Mouse (Mus musculus): ENCODE measurements around the gene Fblim1.
"Not testable (repeated sequence)": the region's sequence is repeated elsewhere in the genome, so short reads cannot be mapped to it uniquely, and the experiment has no call there.

The Fblim1 gene

GRCm38 (mm10) chr4:141567174-141567573, 38.7 kb downstream of the Fblim1 start:
- not testable (repeated sequence) for DNase-seq (ENCODE audit: low spot score in 2 of 2)

GRCm38 (mm10) chr4:141566187-141566586, 39.7 kb downstream of the Fblim1 start:
- DNase-seq (ENCODE audit: low spot score in 2 of 2): no peak

GRCm38 (mm10) chr4:141565325-141565724, 40.6 kb downstream of the Fblim1 start:
- no peak for DNase-seq (ENCODE audit: low spot score in 2 of 2)

GRCm38 (mm10) chr4:141564660-141565059, 41.2 kb downstream of the Fblim1 start:
- DNase-seq (ENCODE audit: low spot score in 2 of 2): no peak

- no peak for DNase-seq (ENCODE audit: low spot score in 2 of 2)
Measured at GRCm38 (mm10) chr4:141564209-141564608, 41.7 kb downstream of the Fblim1 start.

- DNase-seq (ENCODE audit: low spot score in 2 of 2): no peak
Measured at GRCm38 (mm10) chr4:141562281-141562680, 43.6 kb downstream of the Fblim1 start.

GRCm38 (mm10) chr4:141561331-141561919, 44.5 kb downstream of the Fblim1 start:
- DNase-seq (ENCODE audit: low spot score in 2 of 2): not testable (repeated sequence)

- DNase-seq (ENCODE audit: low spot score in 2 of 2): peak in 1 of 2 experiments; percentile 70
Measured at GRCm38 (mm10) chr4:141559898-141560263, 46.0 kb downstream of the Fblim1 start.

- DNase-seq (ENCODE audit: low spot score in 2 of 2): peak; percentile 69 to 80
Measured at GRCm38 (mm10) chr4:141559131-141559897, 46.6 kb downstream of the Fblim1 start.

- DNase-seq (ENCODE audit: low spot score in 2 of 2): no peak
Measured at GRCm38 (mm10) chr4:141558658-141559057, 47.2 kb downstream of the Fblim1 start.

- DNase-seq (ENCODE audit: low spot score in 2 of 2): not testable (repeated sequence)
Measured at GRCm38 (mm10) chr4:141556163-141556562, 49.7 kb downstream of the Fblim1 start.

- DNase-seq (ENCODE audit: low spot score in 2 of 2): not testable (repeated sequence)
Measured at GRCm38 (mm10) chr4:141554255-141554865, 51.5 kb downstream of the Fblim1 start.

- DNase-seq (ENCODE audit: low spot score in 2 of 2): no peak
Measured at GRCm38 (mm10) chr4:141552484-141552883, 53.4 kb downstream of the Fblim1 start.

- no peak for DNase-seq (ENCODE audit: low spot score in 2 of 2)
Measured at GRCm38 (mm10) chr4:141547299-141547698, 58.6 kb downstream of the Fblim1 start.

GRCm38 (mm10) chr4:141546334-141547200, 59.3 kb downstream of the Fblim1 start:
- peak; percentile 73 to 80 for DNase-seq (ENCODE audit: low spot score in 2 of 2)

GRCm38 (mm10) chr4:141545743-141546333, 60.1 kb downstream of the Fblim1 start:
- DNase-seq (ENCODE audit: low spot score in 2 of 2): peak; percentile 86 to 99

- DNase-seq (ENCODE audit: low spot score in 2 of 2): peak; percentile 57 to 69
Measured at GRCm38 (mm10) chr4:141545071-141545742, 60.7 kb downstream of the Fblim1 start.

- DNase-seq (ENCODE audit: low spot score in 2 of 2): no peak
Measured at GRCm38 (mm10) chr4:141544536-141544935, 61.4 kb downstream of the Fblim1 start.

GRCm38 (mm10) chr4:141543593-141543992, 62.3 kb downstream of the Fblim1 start:
- DNase-seq (ENCODE audit: low spot score in 2 of 2): no peak

- no peak for DNase-seq (ENCODE audit: low spot score in 2 of 2)
Measured at GRCm38 (mm10) chr4:141541851-141542250, 64.0 kb downstream of the Fblim1 start.

- DNase-seq (ENCODE audit: low spot score in 2 of 2): no peak
Measured at GRCm38 (mm10) chr4:141540844-141541243, 65.1 kb downstream of the Fblim1 start.
